Mouse (Mus musculus): ENCODE measurements at regions not wholly inside any gene's neighbourhood (a gene's known extent, or its start where the extent isn't known, plus 50 kb on each side); places are given as distances from the start of the nearest gene placed in this dataset.
A peak's percentile ranks its signal among the peaks of the same experiment; 100 is the strongest.

GRCm38 (mm10) chr2:80731324-80731723 is 114.3 kb downstream of the Nup35 start:
- Histone ChIP-seq H3K27ac (ENCODE audit: control insufficient read depth, low read depth, low read length) (no peak overlapping the region), H3K9ac (ENCODE audit: control insufficient read depth, low read depth, low read length, poor library complexity, severe bottlenecking) (no peak overlapping the region), H3K4me1 (ENCODE audit: control insufficient read depth in 1 of 2, insufficient read depth in 2 of 2, low read length in 2 of 2) (no peaks in the 10 kb centered on the region), H3K36me3 (ENCODE audit: control insufficient read depth in 1 of 2, insufficient read depth in 2 of 2, low read length in 2 of 2) (no peaks in the 10 kb centered on the region), H3K27me3 (ENCODE audit: control insufficient read depth in 1 of 2, insufficient read depth in 2 of 2, low read length in 2 of 2) (no peaks in the 10 kb centered on the region; a peak in 1 of 4 replicates), H3K9me3 (replicated peaks; ENCODE audit: insufficient read depth, low read length) (no peaks in the 10 kb centered on the region), H3K79me2 (ENCODE audit: control insufficient read depth, insufficient read depth, low read length, poor library complexity) (no peaks in the 10 kb centered on the region), H3K4me3 (ENCODE audit: control insufficient read depth in 1 of 2, insufficient read depth in 1 of 2, low read depth in 2 of 2, low read length in 2 of 2) (no peak overlapping the region)
- no peak for TF ChIP-seq UBTF (IDR thresholded peaks at IDR 0.05; ENCODE audit: borderline replicate concordance, insufficient read depth, low read depth, low read length)
- no peak for DNase-seq (ENCODE audit: low read depth, low spot score)

GRCm38 (mm10) chr2:80746737-80747136 is 129.7 kb downstream of the Nup35 start:
- TF ChIP-seq POLR2AphosphoS5 (IDR thresholded peaks at IDR 0.05; ENCODE audit: borderline replicate concordance, low read depth, low read length) (no peak), CHD1 (IDR thresholded peaks at IDR 0.05; ENCODE audit: low read depth, low read length) (no peak), MEF2A (IDR thresholded peaks at IDR 0.05; ENCODE audit: extremely low read depth, insufficient replicate concordance, low read depth, low read length, poor library complexity, severe bottlenecking) (no peak), MYC (IDR thresholded peaks at IDR 0.05; ENCODE audit: low read depth, low read length) (no peak), ZC3H11A (IDR thresholded peaks at IDR 0.05; ENCODE audit: low read depth, low read length) (no peak), BHLHE40 (IDR thresholded peaks at IDR 0.05; ENCODE audit: borderline replicate concordance, low read depth, low read length) (no peak), NELFE (IDR thresholded peaks at IDR 0.05; ENCODE audit: low read depth, low read length) (no peak), TBP (IDR thresholded peaks at IDR 0.05; ENCODE audit: low read depth, low read length) (no peak), RCOR1 (IDR thresholded peaks at IDR 0.05; ENCODE audit: low read depth, low read length) (no peak), NRF1 (IDR thresholded peaks at IDR 0.05; ENCODE audit: insufficient read depth, low read depth, low read length, poor library complexity, severe bottlenecking) (no peak), TAL1 (IDR thresholded peaks at IDR 0.05; ENCODE audit: low read length) (no peak)
- Histone ChIP-seq H3K36me3 (ENCODE audit: control insufficient read depth in 1 of 2, insufficient read depth in 2 of 2, low read length in 2 of 2) (no peaks in the 10 kb centered on the region), H3K27ac (ENCODE audit: control insufficient read depth, low read depth, low read length) (no peak overlapping the region), H3K79me2 (ENCODE audit: control insufficient read depth, insufficient read depth, low read length, poor library complexity) (no peaks in the 10 kb centered on the region), H3K9me3 (replicated peaks; ENCODE audit: insufficient read depth, low read length) (no peaks in the 10 kb centered on the region), H3K27me3 (ENCODE audit: control insufficient read depth in 1 of 2, insufficient read depth in 2 of 2, low read length in 2 of 2) (no peaks in the 10 kb centered on the region), H3K4me3 (ENCODE audit: control insufficient read depth in 1 of 2, insufficient read depth in 1 of 2, low read depth in 2 of 2, low read length in 2 of 2) (no peak overlapping the region), H3K9ac (ENCODE audit: control insufficient read depth, low read depth, low read length, poor library complexity, severe bottlenecking) (no peak overlapping the region), H3K4me1 (ENCODE audit: control insufficient read depth in 1 of 2, insufficient read depth in 2 of 2, low read length in 2 of 2) (no peaks in the 10 kb centered on the region)
- DNase-seq (ENCODE audit: low read depth, low spot score), result no peak

GRCm38 (mm10) chr2:80762013-80762612 is 145.1 kb downstream of the Nup35 start:
- Histone ChIP-seq H3K27me3 (ENCODE audit: control insufficient read depth in 1 of 2, insufficient read depth in 2 of 2, low read length in 2 of 2) (no peaks in the 10 kb centered on the region), H3K4me1 (ENCODE audit: control insufficient read depth in 1 of 2, insufficient read depth in 2 of 2, low read length in 2 of 2) (no peaks in the 10 kb centered on the region), H3K4me3 (ENCODE audit: control insufficient read depth in 1 of 2, insufficient read depth in 1 of 2, low read depth in 2 of 2, low read length in 2 of 2) (no peak overlapping the region), H3K9ac (ENCODE audit: control insufficient read depth, low read depth, low read length, poor library complexity, severe bottlenecking) (no peak overlapping the region), H3K79me2 (ENCODE audit: control insufficient read depth, insufficient read depth, low read length, poor library complexity) (no peaks in the 10 kb centered on the region), H3K36me3 (ENCODE audit: control insufficient read depth in 1 of 2, insufficient read depth in 2 of 2, low read length in 2 of 2) (no peaks in the 10 kb centered on the region), H3K9me3 (replicated peaks; ENCODE audit: insufficient read depth, low read length) (no peaks in the 10 kb centered on the region), H3K27ac (ENCODE audit: control insufficient read depth, low read depth, low read length) (no peak overlapping the region)
- DNase-seq (ENCODE audit: low read depth, low spot score), result peak; percentile 42
- TF ChIP-seq KAT2A (conservative IDR thresholded peaks at IDR 0.05; ENCODE audit: low read depth, low read length) (no peak), MYC (IDR thresholded peaks at IDR 0.05; ENCODE audit: low read depth, low read length) (no peak), MAX (IDR thresholded peaks at IDR 0.05; ENCODE audit: low read length) (no peak), ZC3H11A (IDR thresholded peaks at IDR 0.05; ENCODE audit: low read depth, low read length) (peak; percentile 51), ZMIZ1 (IDR thresholded peaks at IDR 0.05; ENCODE audit: low read depth, low read length) (no peak), RCOR1 (IDR thresholded peaks at IDR 0.05; ENCODE audit: low read depth, low read length) (no peak), UBTF (IDR thresholded peaks at IDR 0.05; ENCODE audit: borderline replicate concordance, insufficient read depth, low read depth, low read length) (no peak), CTCF (IDR thresholded peaks at IDR 0.05 in 2 of 3, conservative IDR thresholded peaks at IDR 0.05 in 1 of 3; ENCODE audit: control insufficient read depth in 1 of 3, insufficient read depth in 1 of 3, low read depth in 2 of 3, low read length in 3 of 3, poor library complexity in 1 of 3, severe bottlenecking in 1 of 3) (peak in 2 of 3 experiments; percentile 12 to 61; a peak in 3 of 6 replicates), TCF12 (IDR thresholded peaks at IDR 0.05; ENCODE audit: low read depth, low read length) (no peak), MYB (IDR thresholded peaks at IDR 0.05; ENCODE audit: low read depth, low read length) (no peak), SMC3 (IDR thresholded peaks at IDR 0.05; ENCODE audit: low read depth, low read length) (peak; percentile 68), ETS1 (IDR thresholded peaks at IDR 0.05; ENCODE audit: low read depth, low read length) (no peak), USF1 (IDR thresholded peaks at IDR 0.05; ENCODE audit: low read depth, low read length) (no peak), E2F4 (IDR thresholded peaks at IDR 0.05; ENCODE audit: borderline replicate concordance, low read depth, low read length) (no peak), MXI1 (IDR thresholded peaks at IDR 0.05; ENCODE audit: low read depth, low read length) (no peak), RAD21 (IDR thresholded peaks at IDR 0.05; ENCODE audit: low read depth, low read length) (peak; percentile 80)
